Comparison of ENCODE assay signal across 14 mouse cellular contexts in genomic region chr1:51386874-51387273, GRCm38 (mm10).
"Had no signal": no experiment of that assay in that cellular context is flagged by ENCODE, and none has a peak within 500 bp of the region (broad histone marks: within the 10 kb centered on the region; RNA-seq: fewer than 3 reads in every experiment).

No protein-coding gene starts in this region.

- DNase-seq: lung, adult 18-20 months; lung, embryonic 14.5 days; lung, postnatal 10 days; midbrain, embryonic 14.5 days; right cerebral cortex, postnatal 25 days; right cerebral cortex, postnatal 4 days; spleen, adult 18-20 months; thymus, adult 18-20 months; thymus, postnatal 14 days; thymus, postnatal 36 days had no signal

- H3K4me1 ChIP-seq: midbrain, embryonic 10.5 days; midbrain, embryonic 12.5 days; neural tube, embryonic 12.5 days had no signal

- ATAC-seq: midbrain, embryonic 16.5 days had no signal

- H3K4me2 ChIP-seq: lung, embryonic 14.5 days; midbrain, embryonic 12.5 days; neural tube, embryonic 12.5 days had no signal

- H3K27ac ChIP-seq: midbrain, embryonic 10.5 days; midbrain, embryonic 12.5 days; neural tube, embryonic 12.5 days had no signal

- H3K9me3 ChIP-seq: midbrain, embryonic 10.5 days; midbrain, embryonic 12.5 days; neural tube, embryonic 12.5 days had no signal

- H3K9ac ChIP-seq: lung, embryonic 14.5 days; midbrain, embryonic 12.5 days; neural tube, embryonic 12.5 days had no signal

- H3K4me3 ChIP-seq: midbrain, embryonic 10.5 days; midbrain, embryonic 12.5 days; neural tube, embryonic 12.5 days had no signal

- H3K27me3 ChIP-seq: midbrain, embryonic 12.5 days; neural tube, embryonic 12.5 days had no signal

- H3K36me3 ChIP-seq: midbrain, embryonic 10.5 days; midbrain, embryonic 12.5 days; neural tube, embryonic 12.5 days had no signal
